Mouse (Mus musculus) ES-Bruce4 (cell line): Measurements from ENCODE around the gene Pde6d. TPM values are rescaled to one million over a fixed set of nuclear protein-coding genes. Genes with fewer than 3 reads are reported as not detected.
A peak's percentile ranks its signal among the peaks of the same experiment; 100 is the strongest.

Source experiments
- H3K27ac ChIP-seq: 2 replicates; pipeline ENCODE4 v1.5.1; 2012; ENCODE audit warnings: low read length, inconsistent platforms; ENCODE audit not compliant: insufficient read depth
- H3K27me3 ChIP-seq: 2 replicates; pipeline ENCODE4 v1.6.1; 2012; ENCODE audit warnings: mild to moderate bottlenecking, low read length, inconsistent platforms; ENCODE audit not compliant: control insufficient read depth, poor library complexity, insufficient read depth, severe bottlenecking
- H3K36me3 ChIP-seq: 2 replicates; pipeline ENCODE4 v1.6.1; 2012; ENCODE audit warnings: inconsistent platforms, mild to moderate bottlenecking, low read length, moderate library complexity; ENCODE audit not compliant: control insufficient read depth, poor library complexity, insufficient read depth, severe bottlenecking
- H3K4me1 ChIP-seq: one replicate; pipeline ENCODE4 v1.8.1; 2011; ENCODE audit warnings: low read length; ENCODE audit not compliant: control insufficient read depth, insufficient read depth
- H3K4me3 ChIP-seq: 2 replicates; pipeline ENCODE4 v1.5.1; 2011; ENCODE audit warnings: low read depth, mild to moderate bottlenecking, low read length
- H3K9ac ChIP-seq: 2 replicates; pipeline ENCODE4 v1.6.1; 2012; ENCODE audit warnings: low read depth, mild to moderate bottlenecking, inconsistent platforms; ENCODE audit not compliant: poor library complexity, severe bottlenecking
- H3K9me3 ChIP-seq: replicated peaks from 2 replicates; pipeline ENCODE4 v1.6.1; 2012; ENCODE audit warnings: mild to moderate bottlenecking, low read length, inconsistent platforms; ENCODE audit not compliant: control insufficient read depth, poor library complexity, insufficient read depth, severe bottlenecking
- CTCF ChIP-seq: IDR thresholded peaks from one replicate; pipeline ENCODE4 v1.8.1; 2011; ENCODE audit warnings: low read depth, low read length
- EP300 ChIP-seq: IDR thresholded peaks from 2 replicates; pipeline ENCODE4 v1.6.1; 2011; ENCODE audit warnings: low read depth, low read length; ENCODE audit not compliant: insufficient read depth
- POLR2A ChIP-seq: IDR thresholded peaks from one replicate; pipeline ENCODE4 v1.8.1; 2011; ENCODE audit warnings: low read length; ENCODE audit not compliant: insufficient read depth
- polyA plus RNA-seq: library from polyadenylated mRNA; stranded (reverse); fragments of >200 nt; gene quantifications from 2 replicates; pipeline ENCODE4 v1.2.4, GENCODE M21; 2011; ENCODE audit warnings: low read depth; ENCODE audit not compliant: missing spikeins, insufficient read depth, insufficient read length

Pde6d gene
- 23.5 and 30.1 TPM in 2 replicates for polyA plus RNA-seq

- H3K36me3 ChIP-seq = no peaks in the 10 kb centered on the region
- no peaks in the 10 kb centered on the region for H3K4me1 ChIP-seq
- peak within 1 kb of the TSS; percentile 81 for H3K4me3 ChIP-seq
- H3K9ac ChIP-seq = peak within 1 kb of the TSS; percentile 72
- TF ChIP-seq POLR2A = no peak
- TF ChIP-seq CTCF = no peak
- TF ChIP-seq EP300 = no peak
- H3K27ac ChIP-seq = no peak within 1 kb of the TSS
- no peaks in the 10 kb centered on the region for H3K9me3 ChIP-seq
- no peaks in the 10 kb centered on the region for H3K27me3 ChIP-seq
Measured at GRCm38 (mm10) chr1:86582451-86583096, at the start of gene Pde6d, which contains the start of gene Cops7b. TSS of gene Pde6d (minus strand) at chr1:86582629. TSS of gene Cops7b (plus strand) at chr1:86582904.

- Histone ChIP-seq H3K4me3 (no peak overlapping the region), H3K27ac (no peak overlapping the region), H3K9me3 (no peaks in the 10 kb centered on the region), H3K36me3 (no peaks in the 10 kb centered on the region), H3K27me3 (no peaks in the 10 kb centered on the region), H3K9ac (no peak overlapping the region), H3K4me1 (no peaks in the 10 kb centered on the region)
- no peak for TF ChIP-seq POLR2A
- no peak for TF ChIP-seq CTCF
- no peak for TF ChIP-seq EP300
Measured at GRCm38 (mm10) chr1:86630527-86630926, 48.1 kb upstream of the Pde6d start.

GRCm38 (mm10) chr1:86629936-86630335 lies 47.5 kb upstream of the Pde6d start:
- no peak overlapping the region for H3K27ac ChIP-seq
- no peaks in the 10 kb centered on the region for H3K9me3 ChIP-seq
- no peaks in the 10 kb centered on the region for H3K4me1 ChIP-seq
- no peak overlapping the region for H3K9ac ChIP-seq
- TF ChIP-seq CTCF = no peak
- no peak for TF ChIP-seq EP300
- TF ChIP-seq POLR2A = no peak
- no peaks in the 10 kb centered on the region for H3K36me3 ChIP-seq
- H3K4me3 ChIP-seq = no peak overlapping the region
- no peaks in the 10 kb centered on the region for H3K27me3 ChIP-seq

GRCm38 (mm10) chr1:86628270-86628669 lies 45.8 kb upstream of the Pde6d start:
- Histone ChIP-seq H3K9me3 (no peaks in the 10 kb centered on the region), H3K4me1 (no peaks in the 10 kb centered on the region), H3K4me3 (no peak overlapping the region), H3K27ac (no peak overlapping the region), H3K36me3 (no peaks in the 10 kb centered on the region), H3K9ac (no peak overlapping the region), H3K27me3 (no peaks in the 10 kb centered on the region)
- TF ChIP-seq EP300 = no peak
- TF ChIP-seq CTCF = no peak
- TF ChIP-seq POLR2A = no peak

GRCm38 (mm10) chr1:86623001-86624000 lies 40.9 kb upstream of the Pde6d start:
- Histone ChIP-seq H3K4me1 (no peaks in the 10 kb centered on the region), H3K36me3 (no peaks in the 10 kb centered on the region), H3K4me3 (no peak overlapping the region), H3K27ac (no peak overlapping the region), H3K27me3 (no peaks in the 10 kb centered on the region), H3K9me3 (no peaks in the 10 kb centered on the region), H3K9ac (no peak overlapping the region)
- no peak for TF ChIP-seq POLR2A
- no peak for TF ChIP-seq CTCF
- no peak for TF ChIP-seq EP300

GRCm38 (mm10) chr1:86622296-86622695 lies 39.9 kb upstream of the Pde6d start:
- Histone ChIP-seq H3K27ac (no peak overlapping the region), H3K27me3 (no peaks in the 10 kb centered on the region), H3K9ac (no peak overlapping the region), H3K9me3 (no peaks in the 10 kb centered on the region), H3K36me3 (no peaks in the 10 kb centered on the region), H3K4me3 (no peak overlapping the region), H3K4me1 (no peaks in the 10 kb centered on the region)
- TF ChIP-seq CTCF = no peak
- TF ChIP-seq EP300 = no peak
- TF ChIP-seq POLR2A = no peak
